Mouse (Mus musculus) megakaryocyte, embryonic 14.5 days (primary cell): ENCODE results near the gene Ifit2.
"Not testable (repeated sequence)": the region's sequence is repeated elsewhere in the genome, so short reads cannot be mapped to it uniquely, and the experiment has no call there.

Source experiments
- FLI1 ChIP-seq: IDR thresholded peaks from 2 replicates; pipeline ENCODE4 v1.6.1; 2012; ENCODE audit warnings: low read length, inconsistent platforms, mixed read lengths
- GATA1 ChIP-seq: IDR thresholded peaks from 3 replicates; pipeline ENCODE4 v1.6.1; 2012; ENCODE audit warnings: mixed read lengths, low read length, inconsistent platforms, borderline replicate concordance

GRCm38 (mm10) chr19:34587898-34588692 is 37.6 kb downstream of the Ifit2 start:
- not testable (repeated sequence) for TF ChIP-seq GATA1, FLI1
